Mouse (Mus musculus) adrenal gland, postnatal 10 days (tissue): Measurements from ENCODE around the gene Fap. TPM values are rescaled to one million over a fixed set of nuclear protein-coding genes. Genes with fewer than 3 reads are reported as not detected.

Experiments used
- DNase-seq: peaks from one replicate; pipeline ENCODE4 v3.0.0; 2021; ENCODE audit warnings: mixed read lengths
- total RNA-seq, 2 experiments: library from RNA; stranded (reverse); gene quantifications; 2 replicates each; pipeline ENCODE4 v1.2.3; 2021

The Fap gene
- total RNA-seq, 2 experiments from 2014 or later, result 10.6 to 11.8 TPM

DNA sequence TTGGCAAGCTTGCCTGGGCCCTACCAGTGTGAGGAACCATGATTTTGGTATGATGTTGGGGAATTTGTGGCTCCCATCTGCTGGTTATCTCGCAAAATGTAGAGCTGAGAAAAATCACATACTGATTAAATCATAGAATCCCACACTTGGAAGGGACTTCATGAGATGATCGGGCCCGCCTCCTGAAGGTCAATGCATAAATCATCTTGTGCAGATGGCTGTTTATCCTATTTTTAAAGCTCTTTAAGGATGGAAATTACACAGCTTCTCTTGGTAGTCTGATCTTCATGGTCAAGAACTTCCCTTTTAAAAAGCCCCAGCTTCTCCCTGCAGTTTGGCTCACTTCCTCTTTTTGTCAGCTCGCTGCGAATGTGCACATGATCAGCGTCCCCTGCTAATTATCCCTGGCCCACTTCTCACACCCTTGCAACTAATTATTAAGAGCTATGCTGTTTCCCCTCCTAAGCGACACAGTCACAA lies 113.6 kb downstream of the Fap start:
- no peak for DNase-seq

DNA sequence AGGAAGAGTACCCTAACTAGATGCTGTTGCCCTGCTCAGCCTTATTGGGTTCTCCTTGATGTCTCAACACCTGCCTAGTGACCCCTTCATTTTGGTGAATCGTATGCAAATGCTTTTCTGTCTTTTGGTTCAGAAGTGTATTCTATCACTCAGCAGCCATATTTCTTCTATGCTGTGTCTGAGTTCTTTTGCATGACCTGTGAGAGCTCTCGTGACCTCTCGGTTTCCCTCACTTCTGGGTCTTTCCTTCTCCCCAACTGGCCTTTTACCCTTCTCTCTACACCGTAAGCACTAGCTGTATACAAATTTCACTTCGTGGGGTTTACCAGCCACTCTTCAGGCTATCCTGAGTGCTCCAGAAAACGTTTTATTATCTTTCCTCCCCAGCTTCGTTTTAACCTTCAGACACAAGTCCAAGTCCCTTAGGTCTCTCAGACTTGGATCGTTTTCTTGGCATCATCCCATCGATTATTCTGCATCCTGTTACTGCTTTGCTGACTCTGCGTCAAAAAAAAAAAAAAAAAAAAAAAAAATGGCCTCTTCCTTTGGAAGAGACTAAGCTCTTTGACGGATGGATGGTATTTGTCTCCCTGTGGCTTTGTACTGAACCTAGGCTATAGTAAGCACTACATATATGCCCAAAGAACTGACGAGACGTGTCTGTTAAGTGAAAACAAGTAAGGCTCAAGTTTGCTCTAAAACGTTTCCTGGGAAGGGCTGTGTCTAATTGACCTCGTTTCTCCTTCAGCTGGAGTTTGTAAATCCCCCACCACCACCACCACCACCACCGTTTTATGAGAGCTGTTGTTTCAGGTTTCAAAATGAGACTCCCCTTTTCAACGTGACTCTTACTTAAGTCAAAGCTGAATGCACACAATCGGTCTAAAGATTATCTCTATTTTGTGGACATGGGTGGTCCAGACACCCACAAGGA lies 114.4 kb downstream of the Fap start:
- no peak for DNase-seq

DNA sequence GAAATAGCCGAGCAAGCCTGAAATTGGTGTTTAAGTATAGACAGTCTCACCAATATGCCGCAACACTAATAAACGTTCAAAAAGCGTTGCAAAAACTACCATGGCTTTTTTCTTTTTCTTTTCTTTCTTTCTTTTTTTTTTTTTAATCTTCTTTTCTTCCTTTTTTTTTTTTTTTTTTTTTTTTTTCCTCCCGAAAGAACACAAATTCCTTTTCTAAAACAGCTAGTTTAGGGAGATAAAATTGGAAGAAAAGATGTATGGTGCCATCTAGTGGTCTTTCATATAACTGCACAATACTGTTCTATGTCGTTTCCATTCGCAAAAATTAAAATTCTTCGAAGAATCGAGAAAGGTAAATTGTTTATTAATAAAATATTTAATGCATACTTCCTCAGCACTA lies 115.8 kb downstream of the Fap start:
- no peak for DNase-seq

DNA sequence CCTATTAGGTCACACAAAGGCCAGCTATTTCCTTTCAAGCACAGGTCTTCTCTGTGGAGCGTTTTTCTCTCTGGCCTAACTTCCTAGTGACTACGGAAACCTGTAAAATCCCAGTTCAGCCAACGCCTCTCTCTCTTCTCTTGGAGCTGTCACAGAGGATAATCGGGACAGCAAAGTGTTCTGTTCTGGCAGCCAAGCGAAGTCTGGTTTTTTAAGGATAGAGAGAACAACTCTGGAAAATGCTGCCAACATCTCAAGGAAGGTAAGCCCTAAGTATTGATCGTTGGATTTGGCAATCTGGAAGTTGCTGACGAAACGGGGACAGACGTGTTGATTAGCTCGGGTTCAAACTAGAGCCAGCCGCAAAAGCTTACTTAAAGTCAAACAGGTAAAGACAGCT lies 118.9 kb downstream of the Fap start:
- DNase-seq, result no peak

DNA sequence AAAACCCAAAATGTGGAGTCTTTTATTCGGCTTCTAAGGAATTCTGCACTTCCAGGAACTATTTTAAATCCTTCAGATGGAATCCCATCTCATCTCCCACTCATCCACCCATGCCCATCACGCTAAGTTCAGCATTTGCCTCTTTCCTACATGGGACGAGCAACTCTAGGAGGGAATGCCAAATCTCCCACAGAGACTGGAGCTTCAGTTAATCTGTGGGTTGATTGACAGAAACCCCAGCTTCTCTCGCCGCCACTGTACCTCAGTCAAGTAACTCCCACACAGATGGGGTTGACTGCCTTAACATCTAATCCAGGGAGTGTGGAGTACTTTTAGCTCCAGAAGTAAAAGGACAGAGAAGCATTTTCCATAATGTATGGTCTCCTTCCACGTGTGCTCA lies 119.8 kb downstream of the Fap start:
- DNase-seq, result no peak

Other genes with a start within 250 kb of the Fap start
- 10 to 100 TPM in 1 of 2 experiments, 1 to 10 TPM in 1; 9.5 to 14.5 TPM for gene Dpp4, start 161.8 kb downstream of the Fap start, total RNA-seq
- not detected for gene Gcg, start 90.4 kb downstream of the Fap start, total RNA-seq
- 1 to 10 TPM; 5.8 to 8.1 TPM for gene Ifih1, start 72.2 kb upstream of the Fap start, total RNA-seq
- 1 to 10 TPM; 1.1 to 2.8 TPM for gene Gca, start 90.2 kb upstream of the Fap start, total RNA-seq